Mouse (Mus musculus) limb, embryonic 14.5 days (tissue): ENCODE results near the gene Tbc1d17. TPM values are rescaled to one million over a fixed set of nuclear protein-coding genes. Genes with fewer than 3 reads are reported as not detected.

Source experiments
- ATAC-seq: fragments of 200-750 bp; cut with Nextera tagmentation; 2 replicates; pipeline ENCODE4 v1.8.0; 2017; ENCODE audit warnings: low read depth, moderate number of reproducible peaks, moderate TSS enrichment; ENCODE audit not compliant: low FRiP score
- DNase-seq: peaks from one replicate; pipeline ENCODE4 v3.0.0-alpha.2; 2015; ENCODE audit warnings: low spot score
- H3K27ac ChIP-seq: fragments of 300-500 bp; sonication (generic); replicated peaks from 2 replicates; pipeline ENCODE4 v1.5.1; 2014; ENCODE audit warnings: low read depth, mild to moderate bottlenecking, low read length, moderate library complexity, mixed read lengths
- H3K27me3 ChIP-seq: fragments of 300-500 bp; sonication (generic); 2 replicates; pipeline ENCODE4 v1.6.1; 2014; ENCODE audit warnings: low read length, mixed read lengths; ENCODE audit not compliant: control insufficient read depth, insufficient read depth
- H3K36me3 ChIP-seq: fragments of 300-500 bp; sonication (generic); 2 replicates; pipeline ENCODE4 v1.6.1; 2014; ENCODE audit warnings: mild to moderate bottlenecking, low read length, moderate library complexity, mixed read lengths; ENCODE audit not compliant: control insufficient read depth, insufficient read depth
- H3K4me1 ChIP-seq: fragments of 300-500 bp; sonication (generic); 2 replicates; pipeline ENCODE4 v1.6.1; 2014; ENCODE audit warnings: antibody characterized with exemption, low read length, mixed read lengths; ENCODE audit not compliant: control insufficient read depth, insufficient read depth
- H3K4me2 ChIP-seq: fragments of 300-500 bp; sonication (generic); replicated peaks from 2 replicates; pipeline ENCODE4 v1.6.1; 2014; ENCODE audit warnings: low read depth, mild to moderate bottlenecking, low read length, moderate library complexity; ENCODE audit not compliant: severe bottlenecking
- H3K4me3 ChIP-seq: fragments of 300-500 bp; sonication (generic); replicated peaks from 2 replicates; pipeline ENCODE4 v1.5.1; 2014; ENCODE audit warnings: low read length
- H3K9ac ChIP-seq: fragments of 300-500 bp; sonication (generic); 2 replicates; pipeline ENCODE4 v1.6.1; 2014; ENCODE audit warnings: mild to moderate bottlenecking, low read depth, low read length, moderate library complexity; ENCODE audit not compliant: severe bottlenecking
- H3K9me3 ChIP-seq: fragments of 300-500 bp; sonication (generic); 2 replicates; pipeline ENCODE4 v1.6.1; 2016; ENCODE audit warnings: low read length; ENCODE audit not compliant: control insufficient read depth
- POLR2A ChIP-seq: fragments of 200-500 bp; IDR thresholded peaks from 2 replicates; pipeline ENCODE4 v1.8.0; 2012; ENCODE audit warnings: inconsistent platforms, mild to moderate bottlenecking, moderate library complexity, borderline replicate concordance; ENCODE audit not compliant: insufficient read depth, insufficient read length; ENCODE audit errors: extremely low read depth
- WGBS: fragments of 180-500 bp; shearing (Covaris S2); extraction: QIAGEN DNeasy Blood & Tissue Kit; methylation state at CpG from one replicate; pipeline ENCODE4 v1.1.7; 2014; 5-methylcytosine and 5-hydroxymethylcytosine counted together
- polyA plus RNA-seq, 2 experiments: library from polyadenylated mRNA; depleted of rRNA in 1 of 2; stranded (reverse) in 1 of 2; unstranded in 1 of 2; fragments of >200 nt; fragmentation: Nextera tagmentation in 1 of 2; extraction: Ambion mirVana in 1 of 2; gene quantifications; 2 replicates each; pipeline versions ENCODE4 v1.2.1 to v1.2.3; 2012 to 2014

Gene Tbc1d17
- polyA plus RNA-seq, 2 experiments = 76.0 to 86.0 TPM

GRCm38 (mm10) chr7:44820525-44820924 lies 28.4 kb downstream of the Tbc1d17 start:
- TF ChIP-seq POLR2A = no peak
- Histone ChIP-seq H3K27me3 (no peaks in the 10 kb centered on the region), H3K36me3 (peaks cover 10% of the 10 kb centered on the region), H3K4me1 (peaks cover 24% of the 10 kb centered on the region), H3K27ac (no peak overlapping the region), H3K9ac (0 out of 2 replicates have a peak overlapping the region, but pooled peaks have one; percentile 2), H3K4me3 (no peak overlapping the region), H3K9me3 (no peaks in the 10 kb centered on the region), H3K4me2 (no peak overlapping the region)
- ATAC-seq = no peak
- WGBS = 86% methylated on average over 3 of the region's 3 CpGs
- no peak for DNase-seq

- H3K4me2 ChIP-seq = no peak overlapping the region
- no peak overlapping the region for H3K27ac ChIP-seq
- H3K4me1 ChIP-seq = peaks cover 29% of the 10 kb centered on the region
Observed at GRCm38 (mm10) chr7:44819863-44820262, 29.0 kb downstream of the Tbc1d17 start.

GRCm38 (mm10) chr7:44819391-44819790 lies 29.5 kb downstream of the Tbc1d17 start:
- 92% methylated on average over 2 of the region's 2 CpGs for WGBS
- peak overlapping the region; percentile 74 for H3K4me2 ChIP-seq
- no peaks in the 10 kb centered on the region for H3K9me3 ChIP-seq
- DNase-seq = no peak
- no peak overlapping the region for H3K4me3 ChIP-seq
- TF ChIP-seq POLR2A = no peak
- H3K4me1 ChIP-seq = peaks cover 29% of the 10 kb centered on the region
- H3K36me3 ChIP-seq = peaks cover 10% of the 10 kb centered on the region; the same call in 1 of the 2 replicates
- ATAC-seq = no peak
- no peaks in the 10 kb centered on the region for H3K27me3 ChIP-seq
- peak overlapping the region; percentile 98; the same call in 1 of the 2 replicates for H3K9ac ChIP-seq
- no peak overlapping the region for H3K27ac ChIP-seq

More at GRCm38 (mm10) chr7:44819863-44820262, 29.0 kb downstream of the Tbc1d17 start:
- DNase-seq = no peak
- H3K9ac ChIP-seq = 0 out of 2 replicates have a peak overlapping the region, but pooled peaks have one; percentile 5
- no peak for TF ChIP-seq POLR2A
- no peak for ATAC-seq
- H3K9me3 ChIP-seq = no peaks in the 10 kb centered on the region
- peaks cover 10% of the 10 kb centered on the region; the same call in 1 of the 2 replicates for H3K36me3 ChIP-seq
- no peaks in the 10 kb centered on the region for H3K27me3 ChIP-seq
- 63% methylated on average over 5 of the region's 5 CpGs for WGBS
- no peak overlapping the region for H3K4me3 ChIP-seq

GRCm38 (mm10) chr7:44818751-44819235 lies 30.1 kb downstream of the Tbc1d17 start:
- ATAC-seq (no peak), DNase-seq (no peak)
- Histone ChIP-seq H3K4me3 (peak overlapping the region; percentile 87), H3K4me1 (peaks cover 29% of the 10 kb centered on the region), H3K36me3 (peaks cover 13% of the 10 kb centered on the region; the same call in 1 of the 2 replicates), H3K9ac (peak overlapping the region; percentile 98), H3K4me2 (peak overlapping the region; percentile 74), H3K27me3 (no peaks in the 10 kb centered on the region), H3K9me3 (no peaks in the 10 kb centered on the region), H3K27ac (0 out of 2 replicates have a peak overlapping the region, but pooled peaks have one; percentile 13)
- TF ChIP-seq POLR2A = no peak
- 36% methylated on average over 6 of the region's 6 CpGs for WGBS

- no peak for TF ChIP-seq POLR2A
- ATAC-seq = no peak
- peak overlapping the region; percentile 74 for H3K4me2 ChIP-seq
- H3K27ac ChIP-seq = no peak overlapping the region
- peak overlapping the region; percentile 98 for H3K9ac ChIP-seq
- H3K4me1 ChIP-seq = peaks cover 29% of the 10 kb centered on the region
- WGBS = 43% methylated on average over 2 of the region's 2 CpGs
- DNase-seq = no peak
- peaks cover 17% of the 10 kb centered on the region; the same call in 1 of the 2 replicates for H3K36me3 ChIP-seq
- H3K27me3 ChIP-seq = no peaks in the 10 kb centered on the region
- H3K4me3 ChIP-seq = peak overlapping the region; percentile 87
- H3K9me3 ChIP-seq = no peaks in the 10 kb centered on the region
Observed at GRCm38 (mm10) chr7:44818164-44818563, 30.7 kb downstream of the Tbc1d17 start.
